Mouse (Mus musculus) C2C12 (cell line): ENCODE measurements around the gene Hmgn3.

Experiments used
- CTCF ChIP-seq: IDR thresholded peaks from one replicate; pipeline ENCODE4 v1.5.1; 2011; ENCODE audit not compliant: control insufficient read depth, insufficient read depth, insufficient read length
- FOSL1 ChIP-seq: IDR thresholded peaks from one replicate; pipeline ENCODE4 v1.8.0; 2011; ENCODE audit warnings: mild to moderate bottlenecking, low read length; ENCODE audit not compliant: poor library complexity, insufficient read depth, severe bottlenecking
- MYOD1 ChIP-seq: IDR thresholded peaks from one replicate; pipeline ENCODE4 v1.6.1; 2011; ENCODE audit warnings: low read depth; ENCODE audit not compliant: control insufficient read depth, insufficient read length
- MYOG ChIP-seq: IDR thresholded peaks from one replicate; pipeline ENCODE4 v1.6.1; 2011; ENCODE audit not compliant: control insufficient read depth, insufficient read length; ENCODE audit errors: extremely low read depth
- USF1 ChIP-seq: IDR thresholded peaks from one replicate; pipeline ENCODE4 v1.6.1; 2011; ENCODE audit warnings: low read depth, mild to moderate bottlenecking, control low read depth, moderate library complexity

GRCm38 (mm10) chr9:83111789-83112188, 34.7 kb downstream of the Hmgn3 start:
- TF ChIP-seq MYOG (no peak), CTCF (no peak), FOSL1 (no peak), MYOD1 (no peak), USF1 (no peak)
